Mouse (Mus musculus) olfactory bulb, adult 2 months (tissue): ENCODE data around the gene Cldn9.

Experiments
- CTCF ChIP-seq: fragments of 200-500 bp; IDR thresholded peaks from 2 replicates; pipeline ENCODE4 v1.5.1; 2012; ENCODE audit warnings: low read depth, mild to moderate bottlenecking, low read length, moderate library complexity; ENCODE audit not compliant: insufficient read depth
- POLR2A ChIP-seq: fragments of 200-500 bp; IDR thresholded peaks from 2 replicates; pipeline ENCODE4 v1.6.1; 2012; ENCODE audit warnings: mild to moderate bottlenecking, low read depth, low read length, moderate library complexity; ENCODE audit not compliant: insufficient read depth

GRCm38 (mm10) chr17:23679127-23679835 lies 4.5 kb downstream of the Cldn9 start, which contains the start of gene Cldn6:
- no peak for TF ChIP-seq POLR2A
- TF ChIP-seq CTCF = no peak
